Mouse (Mus musculus): ENCODE data around the gene Mxi1. TPM values are rescaled to one million over a fixed set of nuclear protein-coding genes. Genes with fewer than 3 reads are reported as not detected.
A peak's percentile ranks its signal among the peaks of the same experiment; 100 is the strongest.

Gene Mxi1
- polyA plus RNA-seq, 2 experiments, result 25.8 to 40.1 TPM

DNA sequence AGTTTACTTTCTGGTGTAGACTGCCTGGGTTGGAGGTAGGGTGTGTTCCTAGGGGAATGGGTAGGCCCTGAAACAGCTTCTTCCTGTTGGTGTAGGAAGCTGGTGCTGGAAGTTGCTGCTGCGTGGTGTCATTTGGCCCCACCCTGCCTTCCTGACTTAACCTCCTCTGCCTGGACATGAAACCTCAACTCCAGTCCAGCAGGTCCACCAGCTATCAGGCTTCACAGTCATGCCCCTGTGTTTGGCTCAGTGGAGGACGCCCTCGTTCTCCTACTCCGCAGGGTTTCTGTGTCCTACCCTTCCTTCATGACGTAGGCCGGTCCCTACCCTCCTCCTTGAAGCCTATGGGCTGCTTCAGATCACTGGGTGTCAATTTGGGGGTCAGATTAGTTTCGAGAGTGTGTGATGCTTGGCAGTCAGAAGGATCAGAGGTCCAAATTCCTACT is 4.9 kb downstream of the Mxi1 start:
- 84% methylated on average over 7 of the region's 7 CpGs for WGBS
- Histone ChIP-seq H3K36me3 (ENCODE audit: control insufficient read depth, insufficient read depth, low read length) (0 out of 2 replicates have a peak, but pooled peaks cover 2% of the 10 kb centered on the region), H3K9ac (ENCODE audit: low read depth, low read length, severe bottlenecking) (no peak overlapping the region), H3K9me3 (ENCODE audit: control insufficient read depth, low read length) (no peaks in the 10 kb centered on the region), H3K27me3 (ENCODE audit: control insufficient read depth, insufficient read depth, low read length) (no peaks in the 10 kb centered on the region), H3K4me1 (ENCODE audit: control insufficient read depth, insufficient read depth, low read length) (peaks cover 14% of the 10 kb centered on the region), H3K4me2 (replicated peaks; ENCODE audit: low read depth, low read length, severe bottlenecking) (0 out of 2 replicates have a peak overlapping the region, but pooled peaks have one; percentile 97), H3K4me3 (replicated peaks; ENCODE audit: low read length) (no peak overlapping the region; the same call in 1 of the 2 replicates), H3K27ac (replicated peaks; ENCODE audit: low read depth, low read length) (peak overlapping the region; percentile 75; the same call in 1 of the 2 replicates)
- ATAC-seq (ENCODE audit: low FRiP score, low read depth) (no peak), DNase-seq (ENCODE audit: low spot score) (no peak)
- no peak for TF ChIP-seq POLR2A (IDR thresholded peaks at IDR 0.05; ENCODE audit: borderline replicate concordance, extremely low read depth, insufficient read depth, insufficient read length)

DNA sequence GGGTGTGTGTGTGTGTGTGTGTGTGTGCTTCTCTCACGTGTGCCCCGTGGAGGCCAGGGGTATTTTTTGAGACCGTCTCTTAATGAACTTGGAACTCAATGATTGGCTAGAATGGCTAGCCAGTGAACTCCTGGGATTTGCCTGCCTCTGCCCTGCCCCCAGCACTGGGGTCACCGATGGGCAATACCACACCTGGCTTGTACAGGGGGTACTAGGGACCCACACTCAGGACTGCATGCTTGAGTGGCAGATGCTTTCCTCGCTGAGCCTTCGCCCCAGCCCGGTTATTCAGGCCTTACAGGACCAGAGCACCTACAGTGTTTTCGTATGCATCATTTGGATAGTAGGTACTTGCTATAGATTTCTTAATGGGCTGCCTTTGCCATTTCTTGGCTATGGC is 5.8 kb downstream of the Mxi1 start:
- no peak overlapping the region for H3K27ac ChIP-seq (replicated peaks; ENCODE audit: low read depth, low read length)
- DNase-seq (ENCODE audit: low spot score) (no peak), ATAC-seq (ENCODE audit: low FRiP score, low read depth) (no peak)
- H3K4me1 ChIP-seq (ENCODE audit: control insufficient read depth, insufficient read depth, low read length), result peaks cover 14% of the 10 kb centered on the region
- WGBS, result 88% methylated on average over 8 of the region's 8 CpGs
- H3K4me2 ChIP-seq (replicated peaks; ENCODE audit: low read depth, low read length, severe bottlenecking), result no peak overlapping the region
- H3K9ac ChIP-seq (ENCODE audit: low read depth, low read length, severe bottlenecking), result no peak overlapping the region
- H3K4me3 ChIP-seq (replicated peaks; ENCODE audit: low read length), result no peak overlapping the region
- no peak for TF ChIP-seq POLR2A (IDR thresholded peaks at IDR 0.05; ENCODE audit: borderline replicate concordance, extremely low read depth, insufficient read depth, insufficient read length)
- 0 out of 2 replicates have a peak, but pooled peaks cover 2% of the 10 kb centered on the region for H3K36me3 ChIP-seq (ENCODE audit: control insufficient read depth, insufficient read depth, low read length)
- no peaks in the 10 kb centered on the region for H3K27me3 ChIP-seq (ENCODE audit: control insufficient read depth, insufficient read depth, low read length)
- H3K9me3 ChIP-seq (ENCODE audit: control insufficient read depth, low read length), result no peaks in the 10 kb centered on the region

DNA sequence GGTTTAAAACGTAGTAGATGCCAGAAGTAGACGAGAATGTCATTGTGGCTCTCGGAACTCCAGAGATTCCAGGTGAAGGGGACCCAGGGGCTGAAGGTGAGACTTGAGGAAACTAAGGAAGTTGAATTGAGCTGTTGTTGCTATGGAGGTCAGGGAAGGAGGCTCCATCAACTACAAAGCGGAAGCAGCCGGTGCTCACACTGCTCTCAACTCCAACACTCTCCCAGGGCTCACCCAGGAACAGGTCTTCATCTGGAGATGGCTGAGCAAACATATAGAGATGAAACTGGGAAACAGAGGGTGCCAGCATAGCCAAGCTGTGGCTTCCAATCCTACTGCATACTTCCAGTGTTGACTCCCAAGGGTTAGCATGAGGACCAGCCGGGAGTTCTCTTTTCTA is 6.6 kb downstream of the Mxi1 start:
- ATAC-seq (ENCODE audit: low FRiP score, low read depth) (no peak), DNase-seq (ENCODE audit: low spot score) (no peak)
- no peak overlapping the region for H3K4me2 ChIP-seq (replicated peaks; ENCODE audit: low read depth, low read length, severe bottlenecking)
- H3K27ac ChIP-seq (replicated peaks; ENCODE audit: low read depth, low read length), result no peak overlapping the region
- peaks cover 14% of the 10 kb centered on the region for H3K4me1 ChIP-seq (ENCODE audit: control insufficient read depth, insufficient read depth, low read length)
- H3K4me3 ChIP-seq (replicated peaks; ENCODE audit: low read length), result no peak overlapping the region
- 0 out of 2 replicates have a peak, but pooled peaks cover 2% of the 10 kb centered on the region for H3K36me3 ChIP-seq (ENCODE audit: control insufficient read depth, insufficient read depth, low read length)
- 83% methylated on average over 6 of the region's 6 CpGs for WGBS
- no peaks in the 10 kb centered on the region for H3K27me3 ChIP-seq (ENCODE audit: control insufficient read depth, insufficient read depth, low read length)
- H3K9me3 ChIP-seq (ENCODE audit: control insufficient read depth, low read length), result no peaks in the 10 kb centered on the region
- no peak overlapping the region for H3K9ac ChIP-seq (ENCODE audit: low read depth, low read length, severe bottlenecking)
- TF ChIP-seq POLR2A (IDR thresholded peaks at IDR 0.05; ENCODE audit: borderline replicate concordance, extremely low read depth, insufficient read depth, insufficient read length), result no peak

- peaks cover 14% of the 10 kb centered on the region for H3K4me1 ChIP-seq (ENCODE audit: control insufficient read depth, insufficient read depth, low read length)
- ATAC-seq (ENCODE audit: low FRiP score, low read depth) (no peak), DNase-seq (ENCODE audit: low spot score) (no peak)
- no peak overlapping the region for H3K9ac ChIP-seq (ENCODE audit: low read depth, low read length, severe bottlenecking)
- 0 out of 2 replicates have a peak, but pooled peaks cover 2% of the 10 kb centered on the region for H3K36me3 ChIP-seq (ENCODE audit: control insufficient read depth, insufficient read depth, low read length)
- WGBS, result 76% methylated on average over 16 of the region's 16 CpGs
- no peak overlapping the region for H3K4me3 ChIP-seq (replicated peaks; ENCODE audit: low read length)
- H3K9me3 ChIP-seq (ENCODE audit: control insufficient read depth, low read length), result no peaks in the 10 kb centered on the region
- H3K4me2 ChIP-seq (replicated peaks; ENCODE audit: low read depth, low read length, severe bottlenecking), result no peak overlapping the region
- H3K27ac ChIP-seq (replicated peaks; ENCODE audit: low read depth, low read length), result no peak overlapping the region
- H3K27me3 ChIP-seq (ENCODE audit: control insufficient read depth, insufficient read depth, low read length), result no peaks in the 10 kb centered on the region
- TF ChIP-seq POLR2A (IDR thresholded peaks at IDR 0.05; ENCODE audit: borderline replicate concordance, extremely low read depth, insufficient read depth, insufficient read length), result no peak
These were observed 8.1 kb downstream of the Mxi1 start for GRCm38 (mm10) chr19:53318143-53319132.

GRCm38 (mm10) chr19:53320264-53321110 is 10.2 kb downstream of the Mxi1 start:
- TF ChIP-seq POLR2A (IDR thresholded peaks at IDR 0.05; ENCODE audit: borderline replicate concordance, extremely low read depth, insufficient read depth, insufficient read length), result no peak
- peaks cover 16% of the 10 kb centered on the region for H3K4me1 ChIP-seq (ENCODE audit: control insufficient read depth, insufficient read depth, low read length)
- WGBS, result 70% methylated on average over 9 of the region's 9 CpGs

More at GRCm38 (mm10) chr19:53320264-53321110, 10.2 kb downstream of the Mxi1 start:
- no peak overlapping the region for H3K4me3 ChIP-seq (replicated peaks; ENCODE audit: low read length)
- no peaks in the 10 kb centered on the region for H3K27me3 ChIP-seq (ENCODE audit: control insufficient read depth, insufficient read depth, low read length)
- H3K9me3 ChIP-seq (ENCODE audit: control insufficient read depth, low read length), result no peaks in the 10 kb centered on the region
- no peak overlapping the region for H3K27ac ChIP-seq (replicated peaks; ENCODE audit: low read depth, low read length)
- no peaks in the 10 kb centered on the region for H3K36me3 ChIP-seq (ENCODE audit: control insufficient read depth, insufficient read depth, low read length)
- DNase-seq (ENCODE audit: low spot score) (no peak), ATAC-seq (ENCODE audit: low FRiP score, low read depth) (no peak)
- no peak overlapping the region for H3K4me2 ChIP-seq (replicated peaks; ENCODE audit: low read depth, low read length, severe bottlenecking)
- H3K9ac ChIP-seq (ENCODE audit: low read depth, low read length, severe bottlenecking), result peak overlapping the region; percentile 16; the same call in 1 of the 2 replicates
